Mouse (Mus musculus) kidney, adult 2 months (tissue): ENCODE data around the gene Gm17622.

ENCODE experiments used
- CTCF ChIP-seq: fragments of 200-500 bp; conservative IDR thresholded peaks from 2 replicates; pipeline ENCODE4 v1.5.1; 2011; ENCODE audit warnings: low read depth, mild to moderate bottlenecking, control low read depth, low read length, moderate library complexity, mixed read lengths; ENCODE audit not compliant: insufficient read depth, insufficient read length
- POLR2A ChIP-seq: fragments of 200-500 bp; IDR thresholded peaks from one replicate; pipeline ENCODE4 v1.6.1; 2011; ENCODE audit warnings: low read depth, low read length, control low read depth

DNA sequence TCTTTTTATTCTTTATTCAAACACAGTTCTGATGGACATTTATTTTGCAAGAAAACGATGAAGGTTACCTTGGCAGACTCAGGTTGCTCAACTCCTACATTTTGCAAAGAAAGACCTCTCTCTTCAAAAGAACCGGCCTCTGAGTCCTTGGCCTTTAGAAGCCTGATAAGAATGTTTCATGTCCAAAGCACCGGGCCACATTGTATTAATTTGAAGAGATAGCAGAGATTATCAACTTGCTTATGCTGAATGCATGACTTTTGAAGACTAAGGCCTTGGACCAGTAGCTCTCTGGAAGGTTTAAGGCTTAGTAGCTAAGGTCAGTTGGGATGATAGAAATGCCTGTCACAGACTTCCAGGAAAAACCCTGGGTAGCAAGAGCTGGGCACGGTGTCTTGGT, 13.3 kb upstream of the Gm17622 start:
- no peak for TF ChIP-seq CTCF
- no peak for TF ChIP-seq POLR2A
